Mouse (Mus musculus) midbrain, embryonic 14.5 days (tissue): ENCODE measurements at regions not wholly inside any gene's neighbourhood (a gene's known extent, or its start where the extent isn't known, plus 50 kb on each side); places are given as distances from the start of the nearest gene placed in this dataset.

ENCODE experiments used
- ATAC-seq: fragments of 200-750 bp; cut with Nextera tagmentation; 2 replicates; pipeline ENCODE4 v1.8.0; 2017; ENCODE audit warnings: moderate number of reproducible peaks, moderate library complexity; ENCODE audit not compliant: low FRiP score, low TSS enrichment
- DNase-seq: peaks from one replicate; pipeline ENCODE4 v3.0.0-alpha.2; 2015
- H3K27ac ChIP-seq: fragments of 300-500 bp; sonication (generic); replicated peaks from 2 replicates; pipeline ENCODE4 v1.5.1; 2014; ENCODE audit warnings: mild to moderate bottlenecking, low read depth, low read length, moderate library complexity
- H3K27me3 ChIP-seq: fragments of 300-500 bp; sonication (generic); 2 replicates; pipeline ENCODE4 v1.6.1; 2014; ENCODE audit warnings: low read length, control low read depth, mixed read lengths; ENCODE audit not compliant: control insufficient read depth, insufficient read depth
- H3K36me3 ChIP-seq: fragments of 300-500 bp; sonication (generic); 2 replicates; pipeline ENCODE4 v1.6.1; 2014; ENCODE audit warnings: low read length, control low read depth; ENCODE audit not compliant: control insufficient read depth, insufficient read depth
- H3K4me1 ChIP-seq: fragments of 300-500 bp; sonication (generic); 2 replicates; pipeline ENCODE4 v1.6.1; 2014; ENCODE audit warnings: mild to moderate bottlenecking, antibody characterized with exemption, low read length, control low read depth; ENCODE audit not compliant: control insufficient read depth, insufficient read depth
- H3K4me2 ChIP-seq: fragments of 300-500 bp; sonication (generic); 2 replicates; pipeline ENCODE4 v1.6.1; 2014; ENCODE audit warnings: mild to moderate bottlenecking, low read length, moderate library complexity
- H3K4me3 ChIP-seq: fragments of 300-500 bp; sonication (generic); replicated peaks from 2 replicates; pipeline ENCODE4 v1.5.1; 2014; ENCODE audit warnings: low read depth, low read length
- H3K9ac ChIP-seq: fragments of 300-500 bp; sonication (generic); replicated peaks from 2 replicates; pipeline ENCODE4 v1.6.1; 2014; ENCODE audit warnings: mild to moderate bottlenecking, low read length, moderate library complexity
- H3K9me3 ChIP-seq: fragments of 300-500 bp; sonication (generic); 2 replicates; pipeline ENCODE4 v1.6.1; 2016; ENCODE audit warnings: low read length, control low read depth, mixed read lengths; ENCODE audit not compliant: control insufficient read depth
- WGBS: fragments of 180-500 bp; shearing (Covaris S2); extraction: QIAGEN DNeasy Blood & Tissue Kit; methylation state at CpG from one replicate; pipeline ENCODE4 v1.1.7; 2014; 5-methylcytosine and 5-hydroxymethylcytosine counted together

- no peak overlapping the region for H3K9ac ChIP-seq
- no peak for ATAC-seq
- no peak overlapping the region for H3K4me2 ChIP-seq
- H3K27ac ChIP-seq = no peak overlapping the region
- no peak overlapping the region for H3K4me3 ChIP-seq
- no peaks in the 10 kb centered on the region for H3K36me3 ChIP-seq
- 76% methylated on average over 3 of the region's 3 CpGs for WGBS
- no peaks in the 10 kb centered on the region for H3K27me3 ChIP-seq
- DNase-seq = no peak
- H3K4me1 ChIP-seq = no peaks in the 10 kb centered on the region
- H3K9me3 ChIP-seq = no peaks in the 10 kb centered on the region
Observed at GRCm38 (mm10) chr3:57149156-57149555, 152.6 kb downstream of the Tm4sf1 start.

- peak overlapping the region; percentile 39; the same call in 1 of the 2 replicates for H3K9ac ChIP-seq
- WGBS = 22% methylated on average over 24 of the region's 24 CpGs
- peak; percentile 57 for DNase-seq
Observed at GRCm38 (mm10) chr3:57136847-57137246, 164.9 kb downstream of the Tm4sf1 start.

GRCm38 (mm10) chr3:57128606-57129005, 173.2 kb downstream of the Tm4sf1 start:
- Histone ChIP-seq H3K9ac (no peak overlapping the region), H3K4me1 (no peaks in the 10 kb centered on the region), H3K36me3 (no peaks in the 10 kb centered on the region), H3K4me3 (no peak overlapping the region), H3K27ac (no peak overlapping the region), H3K9me3 (no peaks in the 10 kb centered on the region), H3K4me2 (no peak overlapping the region), H3K27me3 (no peaks in the 10 kb centered on the region)
- ATAC-seq (no peak), DNase-seq (no peak)
- 85% methylated on average over 2 of the region's 2 CpGs for WGBS

More at GRCm38 (mm10) chr3:57136847-57137246, 164.9 kb downstream of the Tm4sf1 start:
- no peaks in the 10 kb centered on the region for H3K9me3 ChIP-seq
- no peaks in the 10 kb centered on the region for H3K27me3 ChIP-seq
- H3K4me1 ChIP-seq = no peaks in the 10 kb centered on the region
- H3K36me3 ChIP-seq = no peaks in the 10 kb centered on the region
- no peak overlapping the region for H3K27ac ChIP-seq
- peak overlapping the region; percentile 52 for H3K4me2 ChIP-seq
- peak; percentile 74 for ATAC-seq
- H3K4me3 ChIP-seq = peak overlapping the region; percentile 31

- 80% methylated on average over 4 of the region's 4 CpGs for WGBS
- H3K4me3 ChIP-seq = no peak overlapping the region
Observed at GRCm38 (mm10) chr3:57125792-57126485, 175.8 kb downstream of the Tm4sf1 start.

GRCm38 (mm10) chr3:57118016-57118415, 183.8 kb downstream of the Tm4sf1 start:
- ATAC-seq (no peak), DNase-seq (no peak)
- Histone ChIP-seq H3K4me3 (no peak overlapping the region), H3K4me1 (no peaks in the 10 kb centered on the region), H3K36me3 (no peaks in the 10 kb centered on the region), H3K9ac (no peak overlapping the region), H3K9me3 (no peaks in the 10 kb centered on the region), H3K27ac (no peak overlapping the region), H3K27me3 (no peaks in the 10 kb centered on the region), H3K4me2 (no peak overlapping the region)
- WGBS = 87% methylated on average over 1 of the region's 1 CpGs

More at GRCm38 (mm10) chr3:57125792-57126485, 175.8 kb downstream of the Tm4sf1 start:
- DNase-seq (no peak), ATAC-seq (no peak)
- Histone ChIP-seq H3K27ac (no peak overlapping the region), H3K9ac (no peak overlapping the region), H3K9me3 (no peaks in the 10 kb centered on the region), H3K4me2 (no peak overlapping the region), H3K4me1 (no peaks in the 10 kb centered on the region), H3K36me3 (no peaks in the 10 kb centered on the region), H3K27me3 (no peaks in the 10 kb centered on the region)

- Histone ChIP-seq H3K9ac (no peak overlapping the region), H3K9me3 (no peaks in the 10 kb centered on the region), H3K4me2 (no peak overlapping the region), H3K4me1 (no peaks in the 10 kb centered on the region), H3K27me3 (no peaks in the 10 kb centered on the region), H3K27ac (no peak overlapping the region), H3K4me3 (no peak overlapping the region), H3K36me3 (no peaks in the 10 kb centered on the region)
- 86% methylated on average over 2 of the region's 2 CpGs for WGBS
- ATAC-seq (no peak), DNase-seq (peak; percentile 13)
Observed at GRCm38 (mm10) chr3:57102254-57102653, 199.5 kb downstream of the Tm4sf1 start.

- H3K36me3 ChIP-seq = no peaks in the 10 kb centered on the region
- H3K9ac ChIP-seq = no peak overlapping the region
- DNase-seq (no peak), ATAC-seq (no peak)
- 98% methylated on average over 1 of the region's 1 CpGs for WGBS
- H3K4me1 ChIP-seq = no peaks in the 10 kb centered on the region
- no peak overlapping the region for H3K27ac ChIP-seq
- no peak overlapping the region for H3K4me3 ChIP-seq
- H3K27me3 ChIP-seq = no peaks in the 10 kb centered on the region
- H3K4me2 ChIP-seq = no peak overlapping the region
- H3K9me3 ChIP-seq = no peaks in the 10 kb centered on the region
Observed at GRCm38 (mm10) chr3:57100515-57100914, 201.3 kb downstream of the Tm4sf1 start.

- no peaks in the 10 kb centered on the region for H3K4me1 ChIP-seq
- DNase-seq (no peak), ATAC-seq (no peak)
- no peaks in the 10 kb centered on the region for H3K9me3 ChIP-seq
- H3K4me2 ChIP-seq = no peak overlapping the region
- no peak overlapping the region for H3K4me3 ChIP-seq
- 75% methylated on average over 3 of the region's 3 CpGs for WGBS
- no peak overlapping the region for H3K27ac ChIP-seq
- no peak overlapping the region for H3K9ac ChIP-seq
- H3K27me3 ChIP-seq = no peaks in the 10 kb centered on the region
- no peaks in the 10 kb centered on the region for H3K36me3 ChIP-seq
Observed at GRCm38 (mm10) chr3:57094936-57095335, 206.9 kb downstream of the Tm4sf1 start.

GRCm38 (mm10) chr3:57093201-57093940, 208.4 kb downstream of the Tm4sf1 start:
- Histone ChIP-seq H3K27me3 (no peaks in the 10 kb centered on the region), H3K9me3 (no peaks in the 10 kb centered on the region), H3K4me1 (no peaks in the 10 kb centered on the region), H3K36me3 (no peaks in the 10 kb centered on the region), H3K27ac (no peak overlapping the region), H3K9ac (no peak overlapping the region), H3K4me3 (no peak overlapping the region), H3K4me2 (no peak overlapping the region)
- WGBS = 93% methylated on average over 1 of the region's 1 CpGs
- ATAC-seq = no peak
- no peak for DNase-seq
